Mouse (Mus musculus): Measurements from ENCODE around the gene Vmn2r5.
"Not testable (repeated sequence)": the region's sequence is repeated elsewhere in the genome, so short reads cannot be mapped to it uniquely, and the experiment has no call there.

Vmn2r5 gene

DNA sequence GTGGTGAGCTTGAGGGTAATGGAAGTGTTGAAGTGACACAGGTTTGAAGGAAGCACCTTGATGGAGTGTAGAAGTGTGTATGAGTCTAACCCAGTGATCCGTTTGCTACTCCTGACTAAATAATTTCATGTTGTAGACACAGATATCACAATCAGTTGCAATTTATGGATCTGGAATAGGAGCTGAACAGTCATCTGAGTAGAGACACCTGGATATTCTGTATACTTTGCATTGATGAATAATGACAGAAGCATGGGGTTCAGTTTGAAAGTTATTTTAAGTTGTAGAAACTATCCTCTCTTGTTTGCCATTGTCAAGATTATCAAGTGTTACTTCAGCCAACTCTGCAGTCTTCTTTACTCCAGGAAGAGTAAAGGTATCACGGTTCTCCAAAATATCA, at the start of gene Vmn2r5:
Vmn2r5 (minus strand) TSS at position 101 of the 400 bp plus-strand sequence.
- not testable (repeated sequence) for DNase-seq

DNA sequence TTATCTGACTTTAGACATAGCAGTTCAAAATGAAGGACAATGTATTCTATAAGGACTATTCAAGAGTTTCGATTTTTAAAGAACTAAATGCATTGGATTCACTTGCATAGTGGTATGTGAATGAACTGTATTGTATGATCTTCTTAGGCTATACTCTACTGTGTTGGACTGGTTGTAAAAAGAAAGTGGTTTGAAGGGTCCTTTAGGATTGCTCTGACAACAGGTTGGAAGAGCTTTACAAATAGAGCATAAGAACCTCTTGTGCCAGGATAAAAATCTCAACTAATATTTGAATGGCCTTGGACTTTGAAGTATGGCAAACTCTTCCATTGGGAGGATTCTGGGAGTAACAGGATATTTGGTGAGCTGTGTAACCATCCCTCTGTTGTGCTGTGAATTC, 13.9 kb upstream of the Vmn2r5 start:
- DNase-seq = not testable (repeated sequence)
